Mouse (Mus musculus): ENCODE results near the gene Cfc1. TPM values are rescaled to one million over a fixed set of nuclear protein-coding genes. Genes with fewer than 3 reads are reported as not detected.

The Cfc1 gene
- total and polyA plus RNA-seq, 2 experiments from 2014 or later, result not detected

GRCm38 (mm10) chr1:34573221-34573620 lies 37.8 kb downstream of the Cfc1 start:
- H3K36me3 ChIP-seq (replicated peaks; ENCODE audit: control insufficient read depth, insufficient read depth, low read length), result no peaks in the 10 kb centered on the region
- H3K4me1 ChIP-seq (ENCODE audit: control insufficient read depth, insufficient read depth), result no peaks in the 10 kb centered on the region
- no peaks in the 10 kb centered on the region for H3K9me3 ChIP-seq (replicated peaks; ENCODE audit: control insufficient read depth, low read length)
- no peak overlapping the region for H3K9ac ChIP-seq (replicated peaks; ENCODE audit: low read depth, low read length)
- no peak overlapping the region for H3K4me3 ChIP-seq (ENCODE audit: low read depth, low read length)
- DNase-seq (ENCODE audit: low spot score) (no peak), ATAC-seq (ENCODE audit: insufficient read depth, low read depth) (no peak)
- H3K27ac ChIP-seq (ENCODE audit: low read depth), result no peak overlapping the region
- H3K27me3 ChIP-seq (ENCODE audit: control insufficient read depth, insufficient read depth, low read length), result peaks cover 5% of the 10 kb centered on the region; the same call in 1 of the 2 replicates
- 78% methylated on average over 6 of the region's 6 CpGs for WGBS
- TF ChIP-seq CTCF (IDR thresholded peaks at IDR 0.05; ENCODE audit: low read depth) (no peak), EP300 (IDR thresholded peaks at IDR 0.05; ENCODE audit: low read depth) (no peak)
- no peak overlapping the region for H3K4me2 ChIP-seq (ENCODE audit: low read depth, low read length)

- no peak for TF ChIP-seq CTCF (IDR thresholded peaks at IDR 0.05; ENCODE audit: low read depth)
- no peak for TF ChIP-seq EP300 (IDR thresholded peaks at IDR 0.05; ENCODE audit: low read depth)
- Histone ChIP-seq H3K4me1 (ENCODE audit: control insufficient read depth, insufficient read depth) (0 out of 2 replicates have a peak, but pooled peaks cover 4% of the 10 kb centered on the region), H3K4me2 (ENCODE audit: low read depth, low read length) (peak within 1 kb of the TSS; percentile 59), H3K4me3 (ENCODE audit: low read depth, low read length) (peak within 1 kb of the TSS; percentile 26), H3K27me3 (ENCODE audit: control insufficient read depth, insufficient read depth, low read length) (peaks cover 31% of the 10 kb centered on the region), H3K27ac (ENCODE audit: low read depth) (no peak within 1 kb of the TSS), H3K9ac (replicated peaks; ENCODE audit: low read depth, low read length) (no peak within 1 kb of the TSS), H3K36me3 (replicated peaks; ENCODE audit: control insufficient read depth, insufficient read depth, low read length) (no peaks in the 10 kb centered on the region), H3K9me3 (replicated peaks; ENCODE audit: control insufficient read depth, low read length) (no peaks in the 10 kb centered on the region)
- under 1% methylated on average over 52 of the region's 53 CpGs for WGBS
- DNase-seq (ENCODE audit: low spot score) (peak; percentile 58), ATAC-seq (ENCODE audit: insufficient read depth, low read depth) (peak; percentile 91)
These were observed 43.7 kb downstream of the Cfc1 start, which contains the start of gene Amer3 for GRCm38 (mm10) chr1:34578851-34579781. Amer3 (plus strand) TSS chr1:34579657.

DNA sequence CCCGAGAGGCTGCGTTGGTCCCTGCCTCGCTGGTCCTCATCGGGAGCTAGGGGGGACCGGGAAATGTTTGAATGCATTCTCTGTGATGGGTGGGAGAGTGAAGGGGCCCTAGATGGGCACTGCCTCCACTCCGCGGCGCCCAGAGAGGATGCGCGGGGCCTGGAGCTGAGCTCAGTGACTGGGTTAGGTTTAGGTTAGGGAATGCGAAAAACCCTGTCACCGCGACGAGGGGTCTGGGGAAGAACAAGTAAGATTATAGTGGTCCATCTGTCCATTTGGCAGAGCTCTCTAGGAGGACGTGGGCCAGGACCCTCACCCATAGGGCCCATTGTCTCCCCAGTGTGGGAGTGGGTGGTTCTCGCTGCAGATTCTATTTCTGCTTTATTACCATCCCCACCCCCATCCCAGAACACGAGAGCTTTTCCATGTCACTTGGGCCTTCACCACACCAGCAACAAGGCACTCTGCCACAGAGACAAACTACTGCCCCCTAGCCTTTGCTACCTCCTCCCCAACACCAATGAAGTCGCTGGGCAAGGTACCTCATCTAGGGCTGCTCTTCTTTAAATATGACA lies 44.4 kb downstream of the Cfc1 start:
- 3% methylated on average over 18 of the region's 18 CpGs for WGBS
- no peak overlapping the region for H3K27ac ChIP-seq (ENCODE audit: low read depth)
- no peaks in the 10 kb centered on the region for H3K9me3 ChIP-seq (replicated peaks; ENCODE audit: control insufficient read depth, low read length)
- ATAC-seq (ENCODE audit: insufficient read depth, low read depth) (no peak; the same call in 1 of the 2 replicates), DNase-seq (ENCODE audit: low spot score) (no peak)
- peak overlapping the region; percentile 26; the same call in 1 of the 2 replicates for H3K4me3 ChIP-seq (ENCODE audit: low read depth, low read length)
- H3K36me3 ChIP-seq (replicated peaks; ENCODE audit: control insufficient read depth, insufficient read depth, low read length), result no peaks in the 10 kb centered on the region
- H3K9ac ChIP-seq (replicated peaks; ENCODE audit: low read depth, low read length), result no peak overlapping the region
- TF ChIP-seq CTCF (IDR thresholded peaks at IDR 0.05; ENCODE audit: low read depth), result no peak
- no peak for TF ChIP-seq EP300 (IDR thresholded peaks at IDR 0.05; ENCODE audit: low read depth)
- peak overlapping the region; percentile 59 for H3K4me2 ChIP-seq (ENCODE audit: low read depth, low read length)
- H3K27me3 ChIP-seq (ENCODE audit: control insufficient read depth, insufficient read depth, low read length), result peaks cover 31% of the 10 kb centered on the region
- H3K4me1 ChIP-seq (ENCODE audit: control insufficient read depth, insufficient read depth), result 0 out of 2 replicates have a peak, but pooled peaks cover 4% of the 10 kb centered on the region

GRCm38 (mm10) chr1:34582218-34582617 lies 46.8 kb downstream of the Cfc1 start:
- H3K4me3 ChIP-seq (ENCODE audit: low read depth, low read length), result no peak overlapping the region
- no peaks in the 10 kb centered on the region for H3K36me3 ChIP-seq (replicated peaks; ENCODE audit: control insufficient read depth, insufficient read depth, low read length)
- peaks cover 31% of the 10 kb centered on the region for H3K27me3 ChIP-seq (ENCODE audit: control insufficient read depth, insufficient read depth, low read length)
- DNase-seq (ENCODE audit: low spot score), result no peak
- no peak for ATAC-seq (ENCODE audit: insufficient read depth, low read depth)
- no peak for TF ChIP-seq CTCF (IDR thresholded peaks at IDR 0.05; ENCODE audit: low read depth)
- no peak for TF ChIP-seq EP300 (IDR thresholded peaks at IDR 0.05; ENCODE audit: low read depth)
- WGBS, result 69% methylated on average over 6 of the region's 6 CpGs
- no peak overlapping the region for H3K27ac ChIP-seq (ENCODE audit: low read depth)
- 0 out of 2 replicates have a peak, but pooled peaks cover 4% of the 10 kb centered on the region for H3K4me1 ChIP-seq (ENCODE audit: control insufficient read depth, insufficient read depth)
- no peak overlapping the region for H3K9ac ChIP-seq (replicated peaks; ENCODE audit: low read depth, low read length)
- H3K4me2 ChIP-seq (ENCODE audit: low read depth, low read length), result no peak overlapping the region
- no peaks in the 10 kb centered on the region for H3K9me3 ChIP-seq (replicated peaks; ENCODE audit: control insufficient read depth, low read length)

- TF ChIP-seq EP300 (IDR thresholded peaks at IDR 0.05; ENCODE audit: low read depth), result no peak
- TF ChIP-seq CTCF (IDR thresholded peaks at IDR 0.05; ENCODE audit: low read depth), result peak; percentile 31; the same call in 1 of the 2 replicates
- H3K4me3 ChIP-seq (ENCODE audit: low read depth, low read length), result no peak overlapping the region
- WGBS, result 19% methylated on average over 4 of the region's 4 CpGs
- no peak overlapping the region for H3K4me2 ChIP-seq (ENCODE audit: low read depth, low read length)
- H3K4me1 ChIP-seq (ENCODE audit: control insufficient read depth, insufficient read depth), result 0 out of 2 replicates have a peak, but pooled peaks cover 4% of the 10 kb centered on the region
- H3K9me3 ChIP-seq (replicated peaks; ENCODE audit: control insufficient read depth, low read length), result no peaks in the 10 kb centered on the region
- H3K36me3 ChIP-seq (replicated peaks; ENCODE audit: control insufficient read depth, insufficient read depth, low read length), result no peaks in the 10 kb centered on the region
- ATAC-seq (ENCODE audit: insufficient read depth, low read depth), result no peak
- DNase-seq (ENCODE audit: low spot score), result peak; percentile 19
- no peak overlapping the region for H3K27ac ChIP-seq (ENCODE audit: low read depth)
- H3K27me3 ChIP-seq (ENCODE audit: control insufficient read depth, insufficient read depth, low read length), result peaks cover 19% of the 10 kb centered on the region
- no peak overlapping the region for H3K9ac ChIP-seq (replicated peaks; ENCODE audit: low read depth, low read length)
These were observed 48.4 kb downstream of the Cfc1 start for GRCm38 (mm10) chr1:34583821-34584263.
